Mouse (Mus musculus) right cerebral cortex, postnatal 14 days (tissue): Measurements from ENCODE around the gene 0610012G03Rik.
A peak's percentile ranks its signal among the peaks of the same experiment; 100 is the strongest.

Experiments
- DNase-seq: peaks from one replicate; pipeline ENCODE4 v3.0.0; 2022

0610012G03Rik gene

GRCm38 (mm10) chr16:31932255-31932654 lies 16.0 kb downstream of the 0610012G03Rik start:
- DNase-seq, result no peak

- DNase-seq, result no peak
These were observed 17.0 kb downstream of the 0610012G03Rik start for GRCm38 (mm10) chr16:31931330-31931729.

- no peak for DNase-seq
These were observed 20.9 kb downstream of the 0610012G03Rik start for GRCm38 (mm10) chr16:31927412-31927811.

DNA sequence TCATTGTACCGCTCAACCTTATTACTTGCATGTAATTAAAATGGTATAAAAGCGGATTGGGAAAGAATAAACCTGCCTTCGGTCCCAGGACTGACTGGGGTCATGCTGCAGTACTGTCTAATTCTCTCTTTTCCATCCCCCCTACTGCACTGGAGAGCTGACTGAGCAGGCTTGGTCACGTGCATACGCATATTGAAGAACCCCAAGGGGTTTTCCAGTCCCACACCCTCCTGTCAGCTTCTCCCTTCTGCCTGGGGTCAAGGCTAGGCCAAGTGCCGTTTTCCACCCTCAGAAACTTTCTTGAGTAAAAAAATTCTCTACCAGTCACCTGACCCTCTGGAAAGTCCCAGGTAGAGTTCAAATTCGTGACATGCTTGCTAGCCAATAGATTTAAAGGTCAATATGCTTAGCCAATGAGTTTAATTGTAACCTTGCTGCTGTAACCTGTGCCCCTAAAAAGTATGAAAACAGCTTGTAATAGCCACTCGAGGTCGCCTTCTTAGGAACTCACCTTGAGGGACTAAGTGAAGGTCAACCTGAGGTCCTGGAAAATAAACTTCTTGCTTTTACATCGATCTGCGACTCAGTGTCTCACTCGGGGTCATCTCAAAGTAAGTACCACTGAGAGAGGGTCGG lies 21.6 kb downstream of the 0610012G03Rik start:
- no peak for DNase-seq

DNA sequence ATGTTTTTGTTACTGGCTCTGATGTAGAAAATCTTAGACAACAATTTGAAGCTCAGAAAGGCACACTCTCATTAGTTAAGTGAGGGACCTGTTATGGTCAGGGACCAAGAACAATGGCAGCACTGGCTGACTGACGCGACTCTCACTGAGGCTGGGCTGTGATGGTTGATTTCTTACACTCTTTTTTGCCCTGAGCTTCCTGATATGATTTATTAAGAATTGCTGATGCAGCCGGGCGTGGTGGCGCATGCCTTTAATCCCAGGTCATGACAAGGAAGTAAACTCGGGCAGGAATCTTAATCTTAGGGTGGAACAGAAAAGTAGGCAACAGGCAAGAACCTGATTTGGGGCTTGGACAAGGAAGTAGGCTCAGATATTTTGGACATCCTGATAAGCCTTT lies 22.2 kb downstream of the 0610012G03Rik start:
- DNase-seq, result no peak

GRCm38 (mm10) chr16:31924368-31924767 lies 23.9 kb downstream of the 0610012G03Rik start:
- no peak for DNase-seq

- DNase-seq, result peak; percentile 85
These were observed 30.0 kb downstream of the 0610012G03Rik start for GRCm38 (mm10) chr16:31918248-31918724.

DNA sequence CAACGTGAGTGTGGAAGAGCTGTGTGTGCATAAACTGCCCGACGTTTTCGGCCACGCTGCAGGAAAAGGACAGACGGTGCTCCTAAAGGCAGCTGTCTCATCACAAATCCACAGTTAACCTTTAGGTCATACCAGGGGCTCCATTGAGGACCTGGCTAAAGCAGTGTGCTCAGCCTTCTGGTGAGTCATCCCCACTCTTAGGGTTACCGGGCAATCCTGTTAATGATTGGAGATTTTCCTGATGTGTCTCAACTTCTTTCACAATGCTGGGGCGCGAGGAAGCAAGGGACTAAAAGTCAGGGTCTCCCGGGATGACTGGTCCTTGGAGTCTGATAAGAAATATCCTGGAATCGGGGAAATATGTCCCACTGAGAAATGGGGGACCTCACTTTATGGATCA lies 30.5 kb downstream of the 0610012G03Rik start:
- DNase-seq, result no peak

- DNase-seq, result no peak
These were observed 37.9 kb downstream of the 0610012G03Rik start for GRCm38 (mm10) chr16:31910281-31910847.

DNA sequence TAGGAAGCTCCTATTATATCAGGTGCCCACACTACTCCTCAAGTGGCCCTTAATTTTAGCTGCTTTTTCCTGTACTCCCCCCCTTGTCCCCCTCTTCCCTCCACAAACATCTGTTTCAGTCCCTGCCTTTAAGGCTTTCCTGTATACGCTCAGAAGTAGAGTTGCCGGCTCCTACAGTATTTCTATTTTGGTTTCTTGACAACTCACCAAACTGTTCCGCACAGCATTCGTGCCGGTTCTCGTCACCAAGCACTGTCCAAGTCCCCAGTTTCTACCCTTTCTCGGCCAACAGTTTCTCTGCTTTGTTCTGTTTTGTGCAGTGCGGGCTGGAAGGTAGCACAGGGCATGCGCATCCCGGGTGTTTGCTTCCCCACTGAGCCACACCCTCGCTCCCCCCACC lies 39.3 kb downstream of the 0610012G03Rik start:
- DNase-seq, result no peak

DNA sequence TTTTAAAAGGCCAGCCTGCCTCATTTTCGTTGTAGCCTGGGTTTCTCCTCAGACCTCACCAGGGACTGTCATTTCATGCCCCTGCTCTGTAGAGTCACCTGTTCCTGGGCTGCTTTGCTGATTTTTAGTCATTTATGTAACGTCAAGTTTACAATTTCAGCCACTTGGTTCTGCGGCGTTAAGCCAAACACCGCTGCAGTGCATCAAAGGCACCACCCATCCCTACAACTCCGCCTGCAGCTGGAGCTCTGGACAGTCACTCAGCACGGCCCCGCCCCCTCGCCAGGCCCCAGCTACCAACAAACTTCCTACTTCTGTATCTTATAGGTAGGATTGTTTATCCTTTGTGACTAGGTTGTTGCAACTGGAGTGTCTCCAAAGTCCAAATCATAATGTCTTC lies 41.4 kb downstream of the 0610012G03Rik start:
- DNase-seq, result peak; percentile 40

- DNase-seq, result no peak
These were observed 42.1 kb downstream of the 0610012G03Rik start for GRCm38 (mm10) chr16:31905891-31906825.

DNA sequence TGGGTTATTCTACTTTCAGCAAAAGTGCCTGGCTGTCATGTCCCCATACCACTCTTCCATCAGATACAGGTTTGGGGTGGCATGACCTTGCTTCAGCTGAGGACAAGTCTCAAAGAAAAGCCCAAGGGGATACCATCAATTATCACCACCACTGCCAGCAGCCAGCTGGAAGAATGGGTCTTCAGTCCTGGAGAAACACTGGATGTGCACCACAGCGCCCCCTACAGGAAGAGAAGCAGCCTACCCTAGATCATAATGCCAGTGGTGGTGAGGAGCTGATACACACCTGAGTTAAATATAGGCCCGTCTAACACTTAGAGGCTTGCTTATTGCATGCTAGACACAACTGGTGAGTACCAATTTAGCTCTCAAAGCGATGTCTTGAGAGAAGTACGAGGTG lies 43.0 kb downstream of the 0610012G03Rik start:
- DNase-seq, result no peak

- no peak for DNase-seq
These were observed 45.1 kb downstream of the 0610012G03Rik start for GRCm38 (mm10) chr16:31903239-31903638.

DNA sequence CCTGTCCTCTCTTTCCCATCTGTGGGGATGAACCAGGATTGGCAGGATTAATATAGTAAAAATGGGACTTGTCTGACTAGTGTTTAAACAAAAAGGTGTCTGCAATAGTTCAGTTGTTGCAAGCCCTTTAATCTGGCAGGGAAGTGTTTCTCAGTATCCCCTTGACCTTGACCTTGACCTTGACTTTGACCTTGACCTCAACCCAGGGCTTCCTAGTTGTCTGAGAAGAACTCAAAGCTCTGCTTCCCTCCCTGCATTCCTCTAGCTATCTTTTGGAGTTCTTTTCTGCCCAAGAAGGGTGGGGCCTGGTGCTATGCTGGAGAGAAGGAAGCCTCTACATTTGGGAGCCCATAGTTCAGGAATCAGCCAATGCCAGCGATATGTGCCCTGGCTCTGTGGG lies 46.4 kb downstream of the 0610012G03Rik start:
- DNase-seq, result no peak

- peak; percentile 86 for DNase-seq
These were observed 49.6 kb downstream of the 0610012G03Rik start for GRCm38 (mm10) chr16:31898546-31899326.
